Mouse (Mus musculus) forebrain, embryonic 14.5 days (tissue): Measurements from ENCODE around the gene Umps. TPM values are rescaled to one million over a fixed set of nuclear protein-coding genes. Genes with fewer than 3 reads are reported as not detected.

ENCODE experiments used
- ATAC-seq: fragments of 200-750 bp; cut with Nextera tagmentation; 2 replicates; pipeline ENCODE4 v1.8.0; 2017; ENCODE audit warnings: mild to moderate bottlenecking, moderate library complexity
- DNase-seq: peaks from one replicate; pipeline ENCODE4 v3.0.0-alpha.2; 2015; ENCODE audit warnings: low spot score
- H3K27ac ChIP-seq: fragments of 300-500 bp; sonication (generic); 2 replicates; pipeline ENCODE4 v1.5.1; 2014; ENCODE audit warnings: low read depth, mild to moderate bottlenecking, control low read depth, low read length, moderate library complexity
- H3K27me3 ChIP-seq: fragments of 300-500 bp; sonication (generic); replicated peaks from 2 replicates; pipeline ENCODE4 v1.6.1; 2014; ENCODE audit warnings: low read length, control low read depth, mixed read lengths; ENCODE audit not compliant: control insufficient read depth, insufficient read depth
- H3K36me3 ChIP-seq: fragments of 300-500 bp; sonication (generic); 2 replicates; pipeline ENCODE4 v1.6.1; 2014; ENCODE audit warnings: low read length, control low read depth; ENCODE audit not compliant: control insufficient read depth, insufficient read depth
- H3K4me1 ChIP-seq: fragments of 300-500 bp; sonication (generic); 2 replicates; pipeline ENCODE4 v1.6.1; 2014; ENCODE audit warnings: antibody characterized with exemption, low read length, control low read depth; ENCODE audit not compliant: control insufficient read depth, insufficient read depth
- H3K4me2 ChIP-seq: fragments of 300-500 bp; sonication (generic); 2 replicates; pipeline ENCODE4 v1.6.1; 2014; ENCODE audit warnings: mild to moderate bottlenecking, control low read depth, low read length
- H3K4me3 ChIP-seq: fragments of 300-500 bp; sonication (generic); 2 replicates; pipeline ENCODE4 v1.5.1; 2014; ENCODE audit warnings: low read depth, low read length, control low read depth
- H3K9ac ChIP-seq: fragments of 300-500 bp; sonication (generic); 2 replicates; pipeline ENCODE4 v1.6.1; 2014; ENCODE audit warnings: mild to moderate bottlenecking, low read length, control low read depth, moderate library complexity
- H3K9me3 ChIP-seq: fragments of 300-500 bp; sonication (generic); replicated peaks from 2 replicates; pipeline ENCODE4 v1.6.1; 2016; ENCODE audit warnings: low read length, control low read depth, mixed read lengths; ENCODE audit not compliant: control insufficient read depth
- WGBS: fragments of 180-500 bp; shearing (Covaris S2); extraction: QIAGEN DNeasy Blood & Tissue Kit; methylation state at CpG from one replicate; pipeline ENCODE4 v1.1.7; 2014; 5-methylcytosine and 5-hydroxymethylcytosine counted together
- polyA plus RNA-seq: library from polyadenylated mRNA; unstranded; fragments of >200 nt; fragmentation: Nextera tagmentation; extraction: Ambion mirVana; gene quantifications from 2 replicates; pipeline ENCODE4 v1.2.1, GENCODE M21; 2014

The Umps gene
- polyA plus RNA-seq, 1 experiment from 2014 or later = 39.6 TPM

- H3K9me3 ChIP-seq = no peaks in the 10 kb centered on the region
- no peak overlapping the region for H3K9ac ChIP-seq
- no peaks in the 10 kb centered on the region for H3K27me3 ChIP-seq
- no peaks in the 10 kb centered on the region for H3K4me1 ChIP-seq
- no peak overlapping the region for H3K27ac ChIP-seq
- H3K4me2 ChIP-seq = no peak overlapping the region
- 95% methylated on average over 6 of the region's 6 CpGs for WGBS
- peaks cover 31% of the 10 kb centered on the region for H3K36me3 ChIP-seq
- H3K4me3 ChIP-seq = no peak overlapping the region
- DNase-seq (no peak), ATAC-seq (no peak)
Observed at GRCm38 (mm10) chr16:33983712-33984111, 16.9 kb upstream of the Umps start.

GRCm38 (mm10) chr16:33979855-33980254, 13.0 kb upstream of the Umps start:
- H3K4me3 ChIP-seq = no peak overlapping the region
- no peak overlapping the region for H3K27ac ChIP-seq
- peaks cover 35% of the 10 kb centered on the region for H3K36me3 ChIP-seq
- no peak overlapping the region for H3K9ac ChIP-seq
- no peaks in the 10 kb centered on the region for H3K4me1 ChIP-seq
- no peak for ATAC-seq
- no peaks in the 10 kb centered on the region for H3K27me3 ChIP-seq
- no peak for DNase-seq
- no peaks in the 10 kb centered on the region for H3K9me3 ChIP-seq
- H3K4me2 ChIP-seq = no peak overlapping the region
- 53% methylated on average over 2 of the region's 2 CpGs for WGBS

GRCm38 (mm10) chr16:33967283-33967640, 424 bp upstream of the Umps start:
- Histone ChIP-seq H3K27ac (no peak overlapping the region), H3K9me3 (no peaks in the 10 kb centered on the region)
- peak; percentile 24; the same call in 1 of the 2 replicates for ATAC-seq

GRCm38 (mm10) chr16:33965878-33966537, 830 bp downstream of the Umps start:
- Histone ChIP-seq H3K9ac (peak overlapping the region; percentile 85), H3K36me3 (peaks cover 28% of the 10 kb centered on the region), H3K9me3 (no peaks in the 10 kb centered on the region), H3K4me3 (peak overlapping the region; percentile 80), H3K4me1 (peaks cover 8% of the 10 kb centered on the region; the same call in 1 of the 2 replicates), H3K4me2 (peak overlapping the region; percentile 91), H3K27me3 (no peaks in the 10 kb centered on the region), H3K27ac (no peak overlapping the region)
- peak; percentile 16; the same call in 1 of the 2 replicates for ATAC-seq
- peak; percentile 25 for DNase-seq
- 14% methylated on average over 15 of the region's 15 CpGs for whole genome bisulfite sequencing

More at GRCm38 (mm10) chr16:33967283-33967640, 424 bp upstream of the Umps start:
- Histone ChIP-seq H3K27me3 (no peaks in the 10 kb centered on the region), H3K9ac (peak overlapping the region; percentile 85; the same call in 1 of the 2 replicates), H3K4me3 (peak overlapping the region; percentile 80), H3K4me1 (peaks cover 8% of the 10 kb centered on the region; the same call in 1 of the 2 replicates), H3K36me3 (peaks cover 16% of the 10 kb centered on the region), H3K4me2 (peak overlapping the region; percentile 91)
- DNase-seq = no peak
- 72% methylated on average over 2 of the region's 2 CpGs for WGBS

- no peaks in the 10 kb centered on the region for H3K27me3 ChIP-seq
- H3K27ac ChIP-seq = no peak overlapping the region
- H3K9ac ChIP-seq = no peak overlapping the region
- ATAC-seq (no peak), DNase-seq (no peak)
- H3K4me2 ChIP-seq = no peak overlapping the region
- no peaks in the 10 kb centered on the region for H3K9me3 ChIP-seq
- H3K4me1 ChIP-seq = peaks cover 8% of the 10 kb centered on the region; the same call in 1 of the 2 replicates
- peaks cover 53% of the 10 kb centered on the region for H3K36me3 ChIP-seq
- 92% methylated on average over 6 of the region's 6 CpGs for WGBS
- no peak overlapping the region for H3K4me3 ChIP-seq
Observed at GRCm38 (mm10) chr16:33963509-33963908, 3.3 kb downstream of the Umps start.

GRCm38 (mm10) chr16:33954793-33955192, 12.0 kb downstream of the Umps start:
- Histone ChIP-seq H3K4me3 (no peak overlapping the region), H3K27ac (no peak overlapping the region), H3K36me3 (peaks cover 68% of the 10 kb centered on the region), H3K9me3 (no peaks in the 10 kb centered on the region), H3K4me2 (no peak overlapping the region), H3K9ac (no peak overlapping the region), H3K27me3 (no peaks in the 10 kb centered on the region), H3K4me1 (no peaks in the 10 kb centered on the region)
- no peak for DNase-seq
- ATAC-seq = no peak
- 94% methylated on average over 1 of the region's 1 CpGs for WGBS

GRCm38 (mm10) chr16:33953008-33953407, 13.8 kb downstream of the Umps start:
- H3K36me3 ChIP-seq = peaks cover 50% of the 10 kb centered on the region
- H3K27me3 ChIP-seq = no peaks in the 10 kb centered on the region
- 95% methylated on average over 4 of the region's 4 CpGs for WGBS
- H3K4me2 ChIP-seq = no peak overlapping the region
- no peaks in the 10 kb centered on the region for H3K9me3 ChIP-seq
- no peak overlapping the region for H3K27ac ChIP-seq
- no peak for ATAC-seq
- H3K4me3 ChIP-seq = no peak overlapping the region
- H3K9ac ChIP-seq = no peak overlapping the region
- no peak for DNase-seq
- no peaks in the 10 kb centered on the region for H3K4me1 ChIP-seq

GRCm38 (mm10) chr16:33950830-33951229, 16.0 kb downstream of the Umps start:
- WGBS = 31% methylated on average over 4 of the region's 4 CpGs
- Histone ChIP-seq H3K4me2 (no peak overlapping the region), H3K4me3 (no peak overlapping the region), H3K27ac (no peak overlapping the region), H3K9me3 (no peaks in the 10 kb centered on the region), H3K36me3 (peaks cover 30% of the 10 kb centered on the region), H3K9ac (no peak overlapping the region), H3K4me1 (no peaks in the 10 kb centered on the region), H3K27me3 (no peaks in the 10 kb centered on the region)
- ATAC-seq = peak; percentile 85
- peak; percentile 83 for DNase-seq

GRCm38 (mm10) chr16:33950386-33950785, 16.5 kb downstream of the Umps start:
- Histone ChIP-seq H3K36me3 (peaks cover 26% of the 10 kb centered on the region), H3K4me2 (no peak overlapping the region), H3K27ac (no peak overlapping the region), H3K9me3 (no peaks in the 10 kb centered on the region), H3K4me1 (no peaks in the 10 kb centered on the region), H3K9ac (no peak overlapping the region), H3K27me3 (no peaks in the 10 kb centered on the region), H3K4me3 (no peak overlapping the region)
- ATAC-seq (peak; percentile 34; the same call in 1 of the 2 replicates), DNase-seq (no peak)
- 84% methylated on average over 6 of the region's 6 CpGs for WGBS
